Mouse (Mus musculus): Measurements from ENCODE around the gene Gm13089. TPM values are rescaled to one million over a fixed set of nuclear protein-coding genes. Genes with fewer than 3 reads are reported as not detected.
"Not testable (repeated sequence)": the region's sequence is repeated elsewhere in the genome, so short reads cannot be mapped to it uniquely, and the experiment has no call there.

Gm13089 gene
- total RNA-seq (2021): not detected
- long read RNA-seq, experiment 1: 0 reads
- long read RNA-seq, experiment 2: 0 reads

DNA sequence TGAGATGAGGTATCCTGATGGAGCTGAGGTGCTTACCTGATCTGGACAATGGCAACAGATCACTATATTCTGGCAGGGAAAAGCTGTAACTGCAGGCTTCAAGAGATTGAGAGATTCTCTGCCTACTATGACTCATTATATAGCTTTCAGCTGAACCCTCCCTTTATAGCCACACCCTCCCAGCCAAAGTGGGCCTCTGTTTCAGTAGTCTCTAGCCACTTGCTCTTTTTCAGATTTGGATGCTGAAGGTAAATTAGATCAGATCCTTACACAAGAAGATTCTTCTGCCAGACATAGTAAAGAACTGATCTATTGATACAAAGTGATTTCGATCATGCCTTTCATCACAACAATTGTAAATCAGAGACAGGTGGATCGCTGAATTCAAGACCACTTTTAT lies at the start of gene Gm13089:
Gm13089 (minus strand) TSS at position 101 of the 400 bp plus-strand sequence.
- no peak for DNase-seq (ENCODE audit: extremely low spot score in 1 of 2, low spot score in 2 of 2)

DNA sequence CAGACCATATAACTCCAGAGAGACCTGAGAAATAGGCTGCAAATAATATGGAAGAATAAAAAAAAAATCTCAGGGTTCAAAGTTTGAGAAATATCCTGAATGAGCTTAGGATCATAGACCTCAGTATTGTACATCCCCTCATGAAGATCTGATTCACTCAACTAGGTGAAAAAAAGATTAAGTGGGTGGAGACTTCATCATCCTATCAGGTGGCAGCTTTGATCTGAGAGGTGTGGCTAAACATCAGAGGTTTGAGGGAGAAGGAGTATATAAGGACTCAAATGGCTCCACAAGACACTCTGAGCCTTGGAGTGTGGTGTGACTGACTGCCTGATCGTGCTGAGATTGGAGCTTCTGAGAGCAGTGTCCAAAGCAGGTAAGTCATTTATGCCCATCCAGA lies 16.6 kb upstream of the Gm13089 start, which contains the start of gene Gm13078:
Gm13078 (plus strand) TSS at position 301 of the 400 bp plus-strand sequence.
- no peak for TF ChIP-seq CTCF (IDR thresholded peaks at IDR 0.05)
- DNase-seq (ENCODE audit: extremely low spot score in 1 of 2, low spot score in 2 of 2): no peak
- Histone ChIP-seq H3K27ac (no peak within 1 kb of the TSS), H3K4me3 (no peak within 1 kb of the TSS)
- intact Hi-C loops (cut with DNase I): no loop called here

More for the DNA sequence above, at the start of gene Gm13089:
- no peak within 1 kb of the TSS for H3K4me3 ChIP-seq
- no peak within 1 kb of the TSS for H3K27ac ChIP-seq
- no peak for TF ChIP-seq CTCF (IDR thresholded peaks at IDR 0.05)
- intact Hi-C loops (cut with DNase I): no loop called here

DNA sequence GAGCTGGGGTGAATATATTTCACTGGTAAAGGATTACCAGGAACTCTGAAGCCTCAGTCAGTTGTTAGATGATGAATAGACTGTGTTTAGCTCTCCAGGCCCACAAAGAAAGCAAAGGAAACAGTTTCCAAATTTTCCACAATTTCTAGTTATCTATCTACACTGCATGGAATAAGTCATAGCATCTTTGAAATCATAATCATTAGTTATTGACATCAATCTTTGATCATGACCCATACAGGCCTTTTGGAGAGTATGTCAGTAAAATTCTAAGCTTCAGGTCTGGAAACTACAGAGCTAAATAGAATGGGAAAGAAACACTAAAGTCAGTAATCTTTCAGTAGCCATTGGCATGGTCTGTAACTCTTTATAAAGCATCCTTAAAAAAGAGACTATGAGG lies 45.4 kb downstream of the Gm13089 start, which contains the start of gene Gm13088:
Gm13088 (minus strand) TSS at position 101 of the 400 bp plus-strand sequence.
- H3K27ac ChIP-seq; DNase-seq (ENCODE audit: extremely low spot score in 1 of 2, low spot score in 2 of 2); intact Hi-C loops (cut with DNase I); H3K4me3 ChIP-seq: not testable (repeated sequence)

Other genes starting within 250 kb of the Gm13089 start
- not detected for gene Gm13043, start 191.4 kb downstream of the Gm13089 start, total RNA-seq (2021)
- gene Gm13040, start 166.8 kb downstream of the Gm13089 start, total RNA-seq (2021): not detected
- gene BC080695, start 151.0 kb downstream of the Gm13089 start, total RNA-seq (2021): not detected
- not detected for gene Gm13057, start 151.0 kb downstream of the Gm13089 start, total RNA-seq (2021)
- gene Gm13083, start 87.7 kb downstream of the Gm13089 start, total RNA-seq (2021): not detected
- not detected for gene Gm13088, start 45.5 kb downstream of the Gm13089 start, total RNA-seq (2021)
- not detected for gene Gm13078, start 16.7 kb upstream of the Gm13089 start, total RNA-seq (2021)
- not detected for gene Gm13023, start 86.6 kb upstream of the Gm13089 start, total RNA-seq (2021)
- not detected for gene Gm13084, start 113.4 kb upstream of the Gm13089 start, total RNA-seq (2021)
- not detected for gene Gm13103, start 143.8 kb upstream of the Gm13089 start, total RNA-seq (2021)
- not detected for gene Pramef6, start 197.7 kb upstream of the Gm13089 start, total RNA-seq (2021)
- not detected for gene Pramef25, start 248.3 kb upstream of the Gm13089 start, total RNA-seq (2021)

All from left cerebral cortex, adult 2 months (tissue).